Mouse (Mus musculus) heart, postnatal 4 days (tissue): ENCODE measurements at regions not wholly inside any gene's neighbourhood (a gene's known extent, or its start where the extent isn't known, plus 50 kb on each side); places are given as distances from the start of the nearest gene placed in this dataset.

Experiments used
- DNase-seq: peaks from one replicate; pipeline ENCODE4 v3.0.0; 2021

GRCm38 (mm10) chr4:127517539-127517938, 159.6 kb upstream of the Gjb5 start:
- DNase-seq = no peak

GRCm38 (mm10) chr4:127509936-127510335, 152.0 kb upstream of the Gjb5 start:
- no peak for DNase-seq

- no peak for DNase-seq
Measured at GRCm38 (mm10) chr4:127502621-127503020, 144.6 kb upstream of the Gjb5 start.

GRCm38 (mm10) chr4:127501881-127502280, 143.9 kb upstream of the Gjb5 start:
- DNase-seq = no peak

- DNase-seq = no peak
Measured at GRCm38 (mm10) chr4:127487016-127487780, 129.2 kb upstream of the Gjb5 start.

GRCm38 (mm10) chr4:127485238-127485637, 127.3 kb upstream of the Gjb5 start:
- DNase-seq = no peak

GRCm38 (mm10) chr4:127482461-127482860, 124.5 kb upstream of the Gjb5 start:
- no peak for DNase-seq

GRCm38 (mm10) chr4:127480339-127480738, 122.4 kb upstream of the Gjb5 start:
- DNase-seq = no peak

- DNase-seq = no peak
Measured at GRCm38 (mm10) chr4:127469877-127470276, 111.9 kb upstream of the Gjb5 start.

- DNase-seq = no peak
Measured at GRCm38 (mm10) chr4:127454511-127455119, 96.6 kb upstream of the Gjb5 start.

GRCm38 (mm10) chr4:127452081-127452480, 94.1 kb upstream of the Gjb5 start:
- no peak for DNase-seq

GRCm38 (mm10) chr4:127445300-127445699, 87.3 kb upstream of the Gjb5 start:
- no peak for DNase-seq

- DNase-seq = no peak
Measured at GRCm38 (mm10) chr4:127444056-127444455, 86.1 kb upstream of the Gjb5 start.

GRCm38 (mm10) chr4:127442001-127442400, 84.0 kb upstream of the Gjb5 start:
- DNase-seq = no peak

- DNase-seq = no peak
Measured at GRCm38 (mm10) chr4:127440602-127441001, 82.6 kb upstream of the Gjb5 start.

GRCm38 (mm10) chr4:127435076-127435475, 77.1 kb upstream of the Gjb5 start:
- peak; percentile 81 for DNase-seq

GRCm38 (mm10) chr4:127430237-127430636, 72.3 kb upstream of the Gjb5 start:
- no peak for DNase-seq

GRCm38 (mm10) chr4:127429748-127430147, 71.8 kb upstream of the Gjb5 start:
- DNase-seq = no peak

GRCm38 (mm10) chr4:127423855-127424254, 65.9 kb upstream of the Gjb5 start:
- peak; percentile 26 for DNase-seq

GRCm38 (mm10) chr4:127421927-127422450, 64.0 kb upstream of the Gjb5 start:
- DNase-seq = no peak

- DNase-seq = no peak
Measured at GRCm38 (mm10) chr4:127421129-127421528, 63.1 kb upstream of the Gjb5 start.

- no peak for DNase-seq
Measured at GRCm38 (mm10) chr4:127419786-127420120, 61.8 kb upstream of the Gjb5 start.

GRCm38 (mm10) chr4:127419062-127419785, 61.2 kb upstream of the Gjb5 start:
- peak; percentile 59 for DNase-seq
